11 mouse cellular contexts compared by ENCODE assay signal in genomic region chr9:15939594-15939993, GRCm38 (mm10).
DNase-seq lines count a peak whose midpoint lies in the region; ATAC-seq and TF ChIP-seq lines count a peak whose summit lies in the region.
"Had no signal": no experiment of that assay in that cellular context is flagged by ENCODE, and none has a peak within 500 bp of the region (broad histone marks: within the 10 kb centered on the region; RNA-seq: fewer than 3 reads in every experiment).

No protein-coding gene starts in this region.

- H3K36me3 ChIP-seq in hindbrain, postnatal 0 days (ENCODE audit: insufficient read depth, low read length), result no peaks in the 10 kb centered on the region
- H3K36me3 ChIP-seq in limb, embryonic 10.5 days, result no peaks in the 10 kb centered on the region
- H3K36me3 ChIP-seq: embryonic facial prominence, embryonic 12.5 days; heart, embryonic 15.5 days had no signal

- POLR2A ChIA-PET in Patski (lab: Charles Lee), result no interaction called here

- TF ChIP-seq CTCF in left cerebral cortex, adult 2 months (IDR thresholded peaks at IDR 0.05), result peak; percentile 56
- TF ChIP-seq CTCF in Patski (IDR thresholded peaks at IDR 0.05), result peak; percentile 34
- peak; percentile 56 for TF ChIP-seq CTCF in hindbrain, postnatal 0 days (IDR thresholded peaks at IDR 0.05; ENCODE audit: low read depth)

- no peak for ATAC-seq in Patski
- ATAC-seq in hindbrain, postnatal 0 days, result no peak

- CTCF ChIA-PET in Patski (lab: Charles Lee), result interaction anchor here (1.0 kb wide), 1 partner anchor 15 kb away, joined by 3 read pairs; no protein-coding TSS in a partner anchor

- WGBS in hindbrain, postnatal 0 days, result 68% methylated on average over 2 of the region's 2 CpGs
- WGBS in limb, embryonic 10.5 days, result 54% methylated on average over 2 of the region's 2 CpGs

- in situ Hi-C loops in Patski (cut with MboI; ENCODE audit: low pct_unique_long_range_greater_than_20kb), result no loop called here

- H3K27me3 ChIP-seq in Patski, result peaks cover 6% of the 10 kb centered on the region
- no peaks in the 10 kb centered on the region for H3K27me3 ChIP-seq in hindbrain, postnatal 0 days (ENCODE audit: insufficient read depth, low read length)
- no peaks in the 10 kb centered on the region for H3K27me3 ChIP-seq in limb, embryonic 10.5 days (ENCODE audit: low read depth, poor library complexity, severe bottlenecking)
- H3K27me3 ChIP-seq: embryonic facial prominence, embryonic 12.5 days; heart, embryonic 15.5 days; limb, embryonic 12.5 days had no signal

- no peak overlapping the region for H3K4me2 ChIP-seq in hindbrain, postnatal 0 days (ENCODE audit: low read depth, low read length)
- H3K4me2 ChIP-seq: embryonic facial prominence, embryonic 12.5 days; heart, embryonic 15.5 days; limb, embryonic 12.5 days had no signal

- no peak overlapping the region for H3K4me3 ChIP-seq in left cerebral cortex, adult 2 months
- no peak overlapping the region for H3K4me3 ChIP-seq in hindbrain, postnatal 0 days (ENCODE audit: low read length)
- H3K4me3 ChIP-seq in limb, embryonic 10.5 days, result no peak overlapping the region
- H3K4me3 ChIP-seq: embryonic facial prominence, embryonic 12.5 days; heart, embryonic 15.5 days; limb, embryonic 12.5 days had no signal

- H3K4me1 ChIP-seq in hindbrain, postnatal 0 days (ENCODE audit: insufficient read depth, low read length), result no peaks in the 10 kb centered on the region
- H3K4me1 ChIP-seq in limb, embryonic 10.5 days, result peaks cover 5% of the 10 kb centered on the region; the same call in 1 of the 2 replicates
- H3K4me1 ChIP-seq: embryonic facial prominence, embryonic 12.5 days; heart, embryonic 15.5 days had no signal

- no peak overlapping the region for H3K27ac ChIP-seq in left cerebral cortex, adult 2 months
- no peak overlapping the region for H3K27ac ChIP-seq in hindbrain, postnatal 0 days
- H3K27ac ChIP-seq in limb, embryonic 10.5 days, result no peak overlapping the region
- H3K27ac ChIP-seq: embryonic facial prominence, embryonic 12.5 days; heart, embryonic 15.5 days; limb, embryonic 12.5 days had no signal

- no peak overlapping the region for H3K9ac ChIP-seq in hindbrain, postnatal 0 days (replicated peaks; ENCODE audit: low read length)
- H3K9ac ChIP-seq: embryonic facial prominence, embryonic 12.5 days; heart, embryonic 15.5 days; limb, embryonic 12.5 days had no signal

- no peaks in the 10 kb centered on the region for H3K9me3 ChIP-seq in hindbrain, postnatal 0 days (ENCODE audit: low read length)
- no peaks in the 10 kb centered on the region for H3K9me3 ChIP-seq in limb, embryonic 10.5 days (replicated peaks)
- H3K9me3 ChIP-seq: embryonic facial prominence, embryonic 12.5 days; heart, embryonic 15.5 days; limb, embryonic 12.5 days had no signal

- intact Hi-C loops in left cerebral cortex, adult 2 months (cut with DNase I), result loop anchor here (5.0 kb wide), 1 partner anchor 563 kb away; the partner anchor contains the start of gene Fat3
- intact Hi-C loops in left cerebral cortex, postnatal 10 days (cut with DNase I), result no loop called here

- DNase-seq in adrenal gland, postnatal 10 days, result peak; percentile 37
- no peak for DNase-seq in adrenal gland, postnatal 4 days (ENCODE audit: low spot score in 2 of 2)
- no peak for DNase-seq in left cerebral cortex, adult 2 months (ENCODE audit: extremely low spot score in 1 of 2, low spot score in 2 of 2)
- DNase-seq in left cerebral cortex, postnatal 10 days (ENCODE audit: extremely low spot score in 1 of 2, low spot score in 2 of 2), result no peak
- DNase-seq in Patski (ENCODE audit: low read depth, low spot score), result no peak
- peak; percentile 23 for DNase-seq in hindbrain, postnatal 0 days (ENCODE audit: low spot score)
- DNase-seq in limb, embryonic 10.5 days (ENCODE audit: low spot score), result no peak
- DNase-seq in urinary bladder, postnatal 36 days (ENCODE audit: low spot score in 2 of 2), result no peak

Comparison
In these comparisons a context has a peak if more than half of its experiments do, and no peak if none do; other contexts are left out.
1. DNase-seq: peak in adrenal gland, postnatal 10 days (single experiment) and hindbrain, postnatal 0 days (single experiment); none in adrenal gland, postnatal 4 days (0 of 2), left cerebral cortex, adult 2 months (0 of 2), left cerebral cortex, postnatal 10 days (0 of 2), Patski (single experiment), limb, embryonic 10.5 days (single experiment) and urinary bladder, postnatal 36 days (0 of 2).
2. Peak in every context shown above with its lines, with median percentiles within 50 percentile points of each other: CTCF ChIP-seq.